ENCODE assay signal across 15 mouse cellular contexts in genomic region chr19:23162877-23163276, GRCm38 (mm10). TPM values are rescaled to one million over a fixed set of nuclear protein-coding genes. Genes with fewer than 3 reads are reported as not detected.
A peak's percentile ranks its signal among the peaks of the same experiment; 100 is the strongest.
DNase-seq lines count a peak whose midpoint lies in the region; ATAC-seq and TF ChIP-seq lines count a peak whose summit lies in the region.
"Had no signal": no experiment of that assay in that cellular context is flagged by ENCODE, and none has a peak within 500 bp of the region (broad histone marks: within the 10 kb centered on the region; RNA-seq: fewer than 3 reads in every experiment).

No protein-coding gene starts in this region.

- H3K27ac ChIP-seq in cerebellum, adult 2 months (ENCODE audit: insufficient read depth, low read length) = peak overlapping the region; percentile 71
- no peak overlapping the region for H3K27ac ChIP-seq in hindbrain, embryonic 11.5 days (ENCODE audit: low read depth, low read length)
- H3K27ac ChIP-seq in hindbrain, embryonic 10.5 days = no peak overlapping the region
- H3K27ac ChIP-seq in left cerebral cortex, adult 2 months = peak overlapping the region; percentile 76
- H3K27ac ChIP-seq in olfactory bulb, adult 2 months (ENCODE audit: insufficient read depth, low read depth, low read length) = peak overlapping the region; percentile 35
- H3K27ac ChIP-seq: limb, embryonic 13.5 days; liver, embryonic 15.5 days; midbrain, embryonic 12.5 days had no signal

- WGBS in cerebellum, adult 2 months = 14% methylated on average over 6 of the region's 6 CpGs
- 71% methylated on average over 6 of the region's 6 CpGs for WGBS in hindbrain, embryonic 11.5 days
- WGBS in hindbrain, embryonic 10.5 days = 76% methylated on average over 6 of the region's 6 CpGs
- 68% methylated on average over 6 of the region's 6 CpGs for WGBS in olfactory bulb, adult 2 months

- peak in 1 of 2 experiments; percentile 44 for DNase-seq in cerebellum, adult 2 months
- DNase-seq in cerebellum, postnatal 36 days = no peak
- DNase-seq in hindbrain, embryonic 11.5 days (ENCODE audit: low spot score) = peak; percentile 15
- DNase-seq in hindbrain, embryonic 10.5 days (ENCODE audit: low spot score) = no peak
- DNase-seq in left cerebral cortex, adult 2 months (ENCODE audit: extremely low spot score in 1 of 2, low spot score in 2 of 2) = no peak
- DNase-seq in left cerebral cortex, adult 8-10 months (ENCODE audit: low spot score in 2 of 2) = no peak
- DNase-seq in lung, postnatal 14 days = no peak
- DNase-seq: lung, postnatal 36 days; thymus, postnatal 25 days had no signal

- no peaks in the 10 kb centered on the region for H3K27me3 ChIP-seq in cerebellum, adult 2 months (ENCODE audit: control insufficient read depth, insufficient read depth, low read length)
- H3K27me3 ChIP-seq in hindbrain, embryonic 11.5 days (ENCODE audit: control insufficient read depth, insufficient read depth, low read length) = no peaks in the 10 kb centered on the region
- H3K27me3 ChIP-seq in hindbrain, embryonic 10.5 days (ENCODE audit: insufficient read depth, poor library complexity, severe bottlenecking) = no peaks in the 10 kb centered on the region
- H3K27me3 ChIP-seq: limb, embryonic 13.5 days; liver, embryonic 15.5 days; midbrain, embryonic 12.5 days had no signal

- TF ChIP-seq POLR2A in cerebellum, adult 2 months (IDR thresholded peaks at IDR 0.05; ENCODE audit: borderline replicate concordance, insufficient read depth, low read length) = no peak
- TF ChIP-seq POLR2A in olfactory bulb, adult 2 months (IDR thresholded peaks at IDR 0.05; ENCODE audit: insufficient read depth, low read depth, low read length) = no peak

- H3K9me3 ChIP-seq in hindbrain, embryonic 11.5 days (ENCODE audit: control insufficient read depth, low read length) = no peaks in the 10 kb centered on the region
- no peaks in the 10 kb centered on the region for H3K9me3 ChIP-seq in hindbrain, embryonic 10.5 days
- H3K9me3 ChIP-seq: limb, embryonic 13.5 days; liver, embryonic 15.5 days; midbrain, embryonic 12.5 days had no signal

- ATAC-seq in hindbrain, embryonic 11.5 days (ENCODE audit: low FRiP score) = no peak
- ATAC-seq: activated CD4-positive, CD25-positive, alpha-beta regulatory T cell, adult 4 months; inflammation-experienced regulatory T-cells, adult 6 months had no signal

- no peak overlapping the region for H3K9ac ChIP-seq in hindbrain, embryonic 11.5 days (ENCODE audit: low read depth, low read length)
- H3K9ac ChIP-seq: limb, embryonic 13.5 days; liver, embryonic 15.5 days; midbrain, embryonic 12.5 days had no signal

- H3K4me2 ChIP-seq in hindbrain, embryonic 11.5 days (replicated peaks; ENCODE audit: low read depth, low read length) = no peak overlapping the region
- H3K4me2 ChIP-seq: limb, embryonic 13.5 days; liver, embryonic 15.5 days; midbrain, embryonic 12.5 days had no signal

- intact Hi-C loops in left cerebral cortex, adult 2 months (cut with DNase I) = no loop called here

- H3K36me3 ChIP-seq in hindbrain, embryonic 11.5 days (ENCODE audit: control insufficient read depth, insufficient read depth, low read length) = no peaks in the 10 kb centered on the region
- H3K36me3 ChIP-seq in hindbrain, embryonic 10.5 days = no peaks in the 10 kb centered on the region
- H3K36me3 ChIP-seq: limb, embryonic 13.5 days; liver, embryonic 15.5 days; midbrain, embryonic 12.5 days had no signal

- H3K4me1 ChIP-seq in cerebellum, adult 2 months (ENCODE audit: control insufficient read depth, insufficient read depth, low read length) = peaks cover 38% of the 10 kb centered on the region
- no peaks in the 10 kb centered on the region for H3K4me1 ChIP-seq in hindbrain, embryonic 11.5 days (replicated peaks; ENCODE audit: control insufficient read depth, insufficient read depth, low read length)
- H3K4me1 ChIP-seq in hindbrain, embryonic 10.5 days (replicated peaks) = peaks cover 29% of the 10 kb centered on the region
- peaks cover 47% of the 10 kb centered on the region for H3K4me1 ChIP-seq in olfactory bulb, adult 2 months (ENCODE audit: control insufficient read depth, insufficient read depth, low read length)
- H3K4me1 ChIP-seq: liver, embryonic 15.5 days; midbrain, embryonic 12.5 days had no signal

- H3K4me3 ChIP-seq in cerebellum, adult 2 months (replicated peaks; ENCODE audit: insufficient read depth, low read depth, low read length) = peak overlapping the region; percentile 5
- no peak overlapping the region for H3K4me3 ChIP-seq in hindbrain, embryonic 11.5 days (ENCODE audit: low read depth, low read length)
- H3K4me3 ChIP-seq in hindbrain, embryonic 10.5 days = no peak overlapping the region
- H3K4me3 ChIP-seq in left cerebral cortex, adult 2 months = no peak overlapping the region
- no peak overlapping the region for H3K4me3 ChIP-seq in olfactory bulb, adult 2 months (ENCODE audit: insufficient read depth, low read depth, low read length)
- H3K4me3 ChIP-seq: limb, embryonic 13.5 days; liver, embryonic 15.5 days; midbrain, embryonic 12.5 days had no signal

- no peak for TF ChIP-seq CTCF in cerebellum, adult 2 months (IDR thresholded peaks at IDR 0.05; ENCODE audit: borderline replicate concordance, insufficient read depth, low read depth, low read length)
- no peak; the same call in 1 of the 2 replicates for TF ChIP-seq CTCF in left cerebral cortex, adult 2 months (IDR thresholded peaks at IDR 0.05)
- no peak for TF ChIP-seq CTCF in olfactory bulb, adult 2 months (IDR thresholded peaks at IDR 0.05; ENCODE audit: insufficient read depth, low read depth, low read length)

RNA-seq across cellular contexts. Expression of gene Klf9, which starts 21.9 kb away (rescaled TPM):
- polyA plus RNA-seq in cerebellum, adult 2 months (2012; rRNA removed) = 93.5 and 97.3 TPM in 2 replicates
- 0.80 and 0.95 TPM in 2 replicates for polyA plus RNA-seq in hindbrain, embryonic 11.5 days (2014; fragmentation: Nextera tagmentation; extraction: Ambion mirVana)
- 1.1 and 1.2 TPM in 2 replicates for polyA plus RNA-seq in hindbrain, embryonic 10.5 days (2016; fragmentation: Nextera tagmentation; extraction: Ambion mirVana)
- 100 to 1,000 TPM; 200 to 205 TPM for total RNA-seq in left cerebral cortex, adult 2 months (2021)
- 100 to 1,000 TPM; 162 to 191 (median 170) TPM for total RNA-seq in left cerebral cortex, adult 8-10 months (2022)
- polyA plus RNA-seq in olfactory bulb, adult 2 months (2012; ENCODE audit: insufficient read depth, insufficient read length, low replicate concordance, missing spikeins) = 102 and 132 TPM in 2 replicates

Comparison
In these comparisons a context has a peak if more than half of its experiments do, and no peak if none do; other contexts are left out.
1. H3K27ac ChIP-seq: peak in cerebellum, adult 2 months (single experiment), left cerebral cortex, adult 2 months (single experiment) and olfactory bulb, adult 2 months (single experiment); none in hindbrain, embryonic 11.5 days (single experiment) and hindbrain, embryonic 10.5 days (single experiment).
2. RNA of gene Klf9, which starts 21.9 kb away (polyA plus RNA-seq): 102 to 132 TPM in olfactory bulb, adult 2 months and 93.5 to 97.3 TPM in cerebellum, adult 2 months; 1.1 to 1.2 TPM in hindbrain, embryonic 10.5 days and 0.80 to 0.95 TPM in hindbrain, embryonic 11.5 days; every median in the first group is over 10 times any median in the second.